Mouse (Mus musculus) small intestine, adult 10 weeks (tissue): ENCODE results near the gene Btg1-ps2. TPM values are rescaled to one million over a fixed set of nuclear protein-coding genes. Genes with fewer than 3 reads are reported as not detected.

ENCODE experiments used
- polyA plus RNA-seq: library from polyadenylated mRNA; stranded (reverse); fragments of 350-450 nt; fragmentation: Illumina TruSeq; extraction: RNeasy Lipid Tissue Mini Kit (QIAGEN cat#74804); gene quantifications from one replicate; pipeline ENCODE4 v1.2.3, GENCODE M21; 2014; ENCODE audit warnings: low replicate concordance

The Btg1-ps2 gene
- polyA plus RNA-seq: not detected

DNA sequence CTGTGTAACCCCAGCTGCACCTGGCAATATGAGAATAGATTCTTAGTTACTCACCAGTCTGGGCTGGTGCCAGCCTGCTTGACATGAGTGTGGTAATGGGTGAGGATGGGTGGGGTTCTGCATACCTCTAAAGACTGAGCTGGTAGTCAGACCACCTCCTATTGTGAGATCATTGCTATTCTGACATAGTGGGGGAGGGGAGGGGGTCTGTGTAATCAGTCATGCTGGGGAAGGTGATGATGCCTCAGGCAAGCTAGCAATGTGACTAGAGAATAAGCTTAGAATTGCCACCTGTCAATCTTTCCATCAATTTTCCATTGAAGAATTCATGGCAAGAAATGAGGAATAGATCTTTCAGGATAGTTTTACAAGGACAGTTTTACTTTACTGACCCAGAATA is at the start of gene Btg1-ps2:
Gene Btg1-ps2, minus strand, starts transcription at position 101 of the 400 bp plus-strand sequence.

GRCm38 (mm10) chrX:38085041-38085440 is 42.1 kb upstream of the Btg1-ps2 start, which contains the start of gene Rhox11:
Rhox11 (minus strand) TSS chrX:38085141.

DNA sequence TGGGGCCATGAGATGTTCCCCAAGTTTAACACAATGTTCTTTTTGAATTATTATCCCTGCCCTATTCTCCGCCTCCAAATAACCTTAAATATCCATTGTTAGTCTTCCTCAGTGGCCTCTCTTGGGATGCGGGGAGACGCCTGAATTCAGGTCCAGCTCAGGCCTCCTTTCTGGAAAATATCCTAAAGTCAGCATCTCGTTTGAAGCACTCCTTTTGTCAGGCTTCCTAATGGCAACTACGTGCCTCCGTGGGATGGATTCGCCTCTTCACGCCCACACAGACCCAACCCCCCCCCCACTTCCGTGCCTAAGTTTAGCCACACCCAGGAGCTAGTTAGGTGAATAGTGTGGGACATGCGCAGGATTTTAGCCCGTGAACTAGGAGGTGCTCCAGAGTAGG is 23.3 kb upstream of the Btg1-ps2 start, which contains the start of gene Rhox10:
Gene Rhox10, plus strand, starts transcription at position 301 of the 400 bp plus-strand sequence.

GRCm38 (mm10) chrX:38018597-38018996 is 24.3 kb downstream of the Btg1-ps2 start, which contains the start of gene Btg1-ps1:
Btg1-ps1 (minus strand) TSS chrX:38018815.

Other genes starting within 250 kb of the Btg1-ps2 start
- not detected for gene Rhox5, start 238.3 kb downstream of the Btg1-ps2 start, polyA plus RNA-seq
- not detected for gene Rhox6, start 216.2 kb downstream of the Btg1-ps2 start, polyA plus RNA-seq
- gene Rhox7a, start 211.4 kb downstream of the Btg1-ps2 start, polyA plus RNA-seq: not detected
- gene Rhox8, start 164.2 kb downstream of the Btg1-ps2 start, polyA plus RNA-seq: not detected
- not detected for gene Rhox7b, start 145.9 kb downstream of the Btg1-ps2 start, polyA plus RNA-seq
- not detected for gene Rhox9, start 141.3 kb downstream of the Btg1-ps2 start, polyA plus RNA-seq
- not detected for gene Btg1-ps1, start 24.3 kb downstream of the Btg1-ps2 start, polyA plus RNA-seq
- gene Rhox10, start 23.4 kb upstream of the Btg1-ps2 start, polyA plus RNA-seq: not detected
- gene Rhox11, start 42.0 kb upstream of the Btg1-ps2 start, polyA plus RNA-seq: not detected
- gene Rhox12, start 67.8 kb upstream of the Btg1-ps2 start, polyA plus RNA-seq: not detected
- not detected for gene Rhox13, start 78.1 kb upstream of the Btg1-ps2 start, polyA plus RNA-seq
- gene Zbtb33, start 146.7 kb upstream of the Btg1-ps2 start, polyA plus RNA-seq: 56.5 TPM
- 0.97 TPM for gene Tmem255a, start 209.3 kb upstream of the Btg1-ps2 start, polyA plus RNA-seq